Mouse (Mus musculus): Measurements from ENCODE around the gene Hipk1. TPM values are rescaled to one million over a fixed set of nuclear protein-coding genes. Genes with fewer than 3 reads are reported as not detected.
"Not testable (repeated sequence)": the region's sequence is repeated elsewhere in the genome, so short reads cannot be mapped to it uniquely, and the experiment has no call there.

Gene Hipk1
- polyA plus RNA-seq, 1 experiment from 2014 or later = 80.5 TPM

- ChIA-PET CTCF (interaction anchor here (0.8 to 2.5 kb wide), 7 partner anchors 12 to 139 kb away, joined by 3 to 6 read pairs (median 4); partner anchors contain the start of gene Ptpn22), POLR2A (interaction anchor here (1.1 to 1.2 kb wide), 2 partner anchors 29 kb away, joined by 3 read pairs; partner anchors contain the start of gene Ptpn22)
Measured at GRCm38 (mm10) chr3:103830681-103831080, 39.3 kb upstream of the Hipk1 start.

GRCm38 (mm10) chr3:103829036-103829435 is 37.7 kb upstream of the Hipk1 start:
- TF ChIP-seq CTCF (IDR thresholded peaks at IDR 0.05) = no peak
- no peak for DNase-seq (ENCODE audit: low read depth, low spot score)

More at GRCm38 (mm10) chr3:103830681-103831080, 39.3 kb upstream of the Hipk1 start:
- in situ Hi-C loops (cut with MboI; ENCODE audit: low pct_unique_long_range_greater_than_20kb); H3K27me3 ChIP-seq; ATAC-seq: not testable (repeated sequence)
- DNase-seq (ENCODE audit: low read depth, low spot score) = peak; percentile 46
- peak; percentile 38 for TF ChIP-seq CTCF (IDR thresholded peaks at IDR 0.05)

GRCm38 (mm10) chr3:103827548-103827947 is 36.2 kb upstream of the Hipk1 start:
- TF ChIP-seq CTCF (IDR thresholded peaks at IDR 0.05) = peak; percentile 52
- ATAC-seq = no peak
- in situ Hi-C loops (cut with MboI; ENCODE audit: low pct_unique_long_range_greater_than_20kb) = no loop called here
- ChIA-PET POLR2A (no interaction called here), CTCF (interaction anchor here (2.0 kb wide), 1 partner anchor 10 kb away, joined by 9 read pairs; no protein-coding TSS in a partner anchor)
- no peak for DNase-seq (ENCODE audit: low read depth, low spot score)
- no peaks in the 10 kb centered on the region for H3K27me3 ChIP-seq

More at GRCm38 (mm10) chr3:103829036-103829435, 37.7 kb upstream of the Hipk1 start:
- H3K27me3 ChIP-seq = no peaks in the 10 kb centered on the region
- ChIA-PET POLR2A (no interaction called here), CTCF (no interaction called here)
- in situ Hi-C loops (cut with MboI; ENCODE audit: low pct_unique_long_range_greater_than_20kb) = no loop called here
- no peak for ATAC-seq

GRCm38 (mm10) chr3:103810967-103811366 is 19.6 kb upstream of the Hipk1 start:
- DNase-seq (ENCODE audit: low read depth, low spot score) (no peak), ATAC-seq (no peak)
- ChIA-PET CTCF (interaction anchor here (0.9 to 2.3 kb wide), 3 partner anchors 13 to 49 kb away, joined by 3 to 10 read pairs (median 5); partner anchors contain the start of gene Ptpn22), POLR2A (interaction anchor here (1.4 to 1.6 kb wide), 3 partner anchors 10 to 20 kb away, joined by 3 to 18 read pairs (median 4); partner anchors contain the start of gene Hipk1)
- no peak for TF ChIP-seq CTCF (IDR thresholded peaks at IDR 0.05)
- in situ Hi-C loops (cut with MboI; ENCODE audit: low pct_unique_long_range_greater_than_20kb) = no loop called here
- no peaks in the 10 kb centered on the region for H3K27me3 ChIP-seq

GRCm38 (mm10) chr3:103809799-103810150 is 18.4 kb upstream of the Hipk1 start:
- ATAC-seq = peak; percentile 36
- TF ChIP-seq CTCF (IDR thresholded peaks at IDR 0.05) = no peak
- no peak for DNase-seq (ENCODE audit: low read depth, low spot score)
- CTCF ChIA-PET = no interaction called here
- in situ Hi-C loops (cut with MboI; ENCODE audit: low pct_unique_long_range_greater_than_20kb) = no loop called here
- POLR2A ChIA-PET = interaction anchor here (0.6 to 1.2 kb wide), 2 partner anchors 19 to 220 kb away, joined by 3 to 5 read pairs; no protein-coding TSS in a partner anchor
- no peaks in the 10 kb centered on the region for H3K27me3 ChIP-seq

GRCm38 (mm10) chr3:103808891-103809798 is 17.8 kb upstream of the Hipk1 start, which contains the start of the genes Dclre1b, Ap4b1 and Gm43064:
TSS of gene Dclre1b (minus strand) at chr3:103809444.
TSS of gene Ap4b1 (plus strand) at chr3:103809520.
TSS of gene Gm43064 (plus strand) at chr3:103809573.
- in situ Hi-C loops (cut with MboI; ENCODE audit: low pct_unique_long_range_greater_than_20kb) = no loop called here
- POLR2A ChIA-PET = interaction anchor here (0.6 to 1.2 kb wide), 2 partner anchors 19 to 220 kb away, joined by 3 to 5 read pairs; no protein-coding TSS in a partner anchor
- no peak for TF ChIP-seq CTCF (IDR thresholded peaks at IDR 0.05)
- DNase-seq (ENCODE audit: low read depth, low spot score) (peak; percentile 85), ATAC-seq (peak; percentile 95)
- CTCF ChIA-PET = no interaction called here
- no peaks in the 10 kb centered on the region for H3K27me3 ChIP-seq

GRCm38 (mm10) chr3:103805671-103806070 is 14.3 kb upstream of the Hipk1 start:
- DNase-seq (ENCODE audit: low read depth, low spot score) (no peak), ATAC-seq (no peak)
- no peaks in the 10 kb centered on the region for H3K27me3 ChIP-seq
- TF ChIP-seq CTCF (IDR thresholded peaks at IDR 0.05) = no peak
- ChIA-PET CTCF (no interaction called here), POLR2A (interaction anchor here (1.2 kb wide), 1 partner anchor 15 kb away, joined by 5 read pairs; the partner anchor contains the start of gene Hipk1)
- in situ Hi-C loops (cut with MboI; ENCODE audit: low pct_unique_long_range_greater_than_20kb) = no loop called here

- ATAC-seq = no peak
- no peaks in the 10 kb centered on the region for H3K27me3 ChIP-seq
- CTCF ChIA-PET = no interaction called here
- POLR2A ChIA-PET = interaction anchor here (1.4 to 4.5 kb wide), 2 partner anchors 13 to 17 kb away, joined by 4 to 25 read pairs; partner anchors contain the start of gene Hipk1
- no peak for DNase-seq (ENCODE audit: low read depth, low spot score)
- no peak for TF ChIP-seq CTCF (IDR thresholded peaks at IDR 0.05)
- in situ Hi-C loops (cut with MboI; ENCODE audit: low pct_unique_long_range_greater_than_20kb) = no loop called here
Measured at GRCm38 (mm10) chr3:103802861-103803260, 11.5 kb upstream of the Hipk1 start.

- in situ Hi-C loops (cut with MboI; ENCODE audit: low pct_unique_long_range_greater_than_20kb) = no loop called here
- H3K27me3 ChIP-seq = no peaks in the 10 kb centered on the region
- TF ChIP-seq CTCF (IDR thresholded peaks at IDR 0.05) = no peak
- peak; percentile 96 for ATAC-seq
- CTCF ChIA-PET = interaction anchor here (0.7 to 1.3 kb wide), 4 partner anchors 9 to 387 kb away, joined by 3 to 5 read pairs (median 4); partner anchors contain the start of gene Gm10964
- POLR2A ChIA-PET = interaction anchor here (0.7 to 4.5 kb wide), 2 partner anchors 12 to 28 kb away, joined by 3 to 25 read pairs; partner anchors contain the start of gene Hipk1
- DNase-seq (ENCODE audit: low read depth, low spot score) = peak; percentile 79
Measured at GRCm38 (mm10) chr3:103801631-103802531, 10.5 kb upstream of the Hipk1 start.

GRCm38 (mm10) chr3:103799507-103799906 is 8.1 kb upstream of the Hipk1 start:
- ATAC-seq (no peak), DNase-seq (ENCODE audit: low read depth, low spot score) (no peak)
- H3K27me3 ChIP-seq = no peaks in the 10 kb centered on the region
- no peak for TF ChIP-seq CTCF (IDR thresholded peaks at IDR 0.05)
- ChIA-PET CTCF (no interaction called here), POLR2A (no interaction called here)
- in situ Hi-C loops (cut with MboI; ENCODE audit: low pct_unique_long_range_greater_than_20kb) = no loop called here

Data from Patski (cell line).